30 mouse cellular contexts compared by ENCODE assay signal in the genomic region with DNA sequence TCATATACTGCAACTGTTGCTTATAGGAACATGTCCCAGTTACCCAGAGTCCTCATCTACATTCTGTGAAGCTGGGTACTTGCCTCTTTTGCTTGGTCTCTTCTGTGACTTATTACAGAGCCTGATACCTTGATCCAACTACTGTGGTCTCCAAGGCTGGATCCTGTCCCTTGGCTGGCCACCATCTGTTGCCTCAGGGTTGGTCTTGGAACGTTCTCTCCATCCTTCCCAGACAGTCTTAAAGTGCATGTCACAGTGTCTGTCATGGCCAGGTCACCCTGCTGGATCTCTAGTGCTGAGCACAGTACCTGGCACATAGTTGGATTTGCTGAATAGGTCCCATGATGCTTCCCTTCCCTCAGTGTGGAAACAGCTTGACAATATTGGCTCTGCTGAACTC. TPM values are rescaled to one million over a fixed set of nuclear protein-coding genes. Genes with fewer than 3 reads are reported as not detected.
"Had no signal": no experiment of that assay in that cellular context is flagged by ENCODE, and none has a peak within 500 bp of the region (broad histone marks: within the 10 kb centered on the region; RNA-seq: fewer than 3 reads in every experiment).

No protein-coding gene starts in this region.

- H3K27me3 ChIP-seq: hindbrain, embryonic 12.5 days; intestine, embryonic 15.5 days; limb, embryonic 12.5 days; liver, embryonic 13.5 days; liver, embryonic 15.5 days had no signal

- H3K9me3 ChIP-seq: heart, embryonic 12.5 days; hindbrain, embryonic 10.5 days; hindbrain, embryonic 12.5 days; intestine, embryonic 15.5 days; limb, embryonic 10.5 days; limb, embryonic 12.5 days; liver, embryonic 13.5 days; liver, embryonic 15.5 days had no signal

- H3K27ac ChIP-seq: heart, adult 2 months; hindbrain, embryonic 12.5 days; hindbrain, embryonic 14.5 days; intestine, embryonic 15.5 days; layer of hippocampus, adult 2 months; left cerebral cortex, adult 2 months; liver, embryonic 13.5 days; liver, embryonic 15.5 days had no signal

- H3K4me1 ChIP-seq: intestine, embryonic 15.5 days; liver, embryonic 13.5 days; liver, embryonic 15.5 days had no signal

- H3K36me3 ChIP-seq: heart, embryonic 12.5 days; hindbrain, embryonic 10.5 days; hindbrain, embryonic 12.5 days; intestine, embryonic 15.5 days; limb, embryonic 10.5 days; limb, embryonic 12.5 days; liver, embryonic 13.5 days; liver, embryonic 15.5 days had no signal

- H3K4me3 ChIP-seq: heart, adult 2 months; heart, embryonic 12.5 days; hindbrain, embryonic 10.5 days; hindbrain, embryonic 12.5 days; intestine, embryonic 15.5 days; layer of hippocampus, adult 2 months; left cerebral cortex, adult 2 months; limb, embryonic 10.5 days; limb, embryonic 12.5 days; liver, embryonic 13.5 days; liver, embryonic 15.5 days had no signal

- DNase-seq: gastrocnemius, postnatal 14 days; gastrocnemius, postnatal 36 days; heart, adult 11 months; heart, adult 2 months; heart, postnatal 10 days; heart, postnatal 4 days; kidney, adult 18-20 months; kidney, adult 8-10 months; kidney, postnatal 10 days; kidney, postnatal 25 days; kidney, postnatal 4 days; liver; liver, embryonic 13.5 days; liver, postnatal 0 days had no signal

RNA-seq across cellular contexts. Expression of a gene that starts 40.6 kb away (rescaled TPM):
- polyA plus RNA-seq: hindbrain, embryonic 16.5 days had no signal

RNA-seq across cellular contexts. Expression of a gene that starts 50.3 kb away (rescaled TPM):
- polyA plus RNA-seq: gonadal fat pad, adult 2 months; heart, embryonic 12.5 days; hindbrain, embryonic 10.5 days; hindbrain, embryonic 12.5 days; hindbrain, embryonic 16.5 days; intestine, embryonic 15.5 days; intestine, postnatal 0 days; kidney, embryonic 14.5 days; kidney, embryonic 16.5 days; limb, embryonic 10.5 days; limb, embryonic 12.5 days; liver, embryonic 11.5 days; liver, embryonic 13.5 days; liver, embryonic 15.5 days; liver, postnatal 0 days had no signal
